Mouse (Mus musculus) embryonic fibroblast, embryonic 13.5 days (primary cell): ENCODE results near the gene N4bp2l1. TPM values are rescaled to one million over a fixed set of nuclear protein-coding genes. Genes with fewer than 3 reads are reported as not detected.

Experiments
- H3K27ac ChIP-seq: 2 replicates; pipeline ENCODE4 v1.5.1; 2012; ENCODE audit warnings: low read length, control low read depth, inconsistent platforms; ENCODE audit not compliant: insufficient read depth
- H3K4me1 ChIP-seq: 2 replicates; pipeline ENCODE4 v1.6.1; 2011; ENCODE audit warnings: low read length; ENCODE audit not compliant: control insufficient read depth, insufficient read depth
- H3K4me3 ChIP-seq: 2 replicates; pipeline ENCODE4 v1.5.1; 2011; ENCODE audit warnings: mild to moderate bottlenecking, control low read depth, low read length; ENCODE audit not compliant: insufficient read depth
- CTCF ChIP-seq: IDR thresholded peaks from 2 replicates; pipeline ENCODE4 v1.5.1; 2011; ENCODE audit warnings: mild to moderate bottlenecking, control low read depth, low read length, moderate library complexity, borderline replicate concordance; ENCODE audit not compliant: insufficient read depth
- POLR2A ChIP-seq: IDR thresholded peaks from 2 replicates; pipeline ENCODE4 v1.6.1; 2011; ENCODE audit warnings: low read depth, mild to moderate bottlenecking, control low read depth, low read length, moderate library complexity
- polyA plus RNA-seq: library from polyadenylated mRNA; stranded (reverse); fragments of >200 nt; gene quantifications from 2 replicates; pipeline ENCODE4 v1.2.4, GENCODE M21; 2011; ENCODE audit warnings: low read depth; ENCODE audit not compliant: missing spikeins, insufficient read length

Gene N4bp2l1
- polyA plus RNA-seq, 1 experiment = 0.86 TPM

- TF ChIP-seq POLR2A = no peak
- no peak for TF ChIP-seq CTCF
- no peak overlapping the region for H3K4me3 ChIP-seq
- H3K27ac ChIP-seq = no peak overlapping the region
These were observed 4.6 kb downstream of the N4bp2l1 start for GRCm38 (mm10) chr5:150592186-150592903.

GRCm38 (mm10) chr5:150589945-150590344, 7.0 kb downstream of the N4bp2l1 start:
- Histone ChIP-seq H3K4me3 (no peak overlapping the region), H3K27ac (no peak overlapping the region), H3K4me1 (no peaks in the 10 kb centered on the region)
- TF ChIP-seq POLR2A (no peak), CTCF (no peak)

More at GRCm38 (mm10) chr5:150592186-150592903, 4.6 kb downstream of the N4bp2l1 start:
- H3K4me1 ChIP-seq = no peaks in the 10 kb centered on the region

GRCm38 (mm10) chr5:150584337-150584729, 12.7 kb downstream of the N4bp2l1 start:
- no peak for TF ChIP-seq CTCF
- no peak for TF ChIP-seq POLR2A
- Histone ChIP-seq H3K27ac (no peak overlapping the region), H3K4me1 (no peaks in the 10 kb centered on the region; the same call in 1 of the 2 replicates), H3K4me3 (no peak overlapping the region)

- Histone ChIP-seq H3K4me3 (no peak overlapping the region), H3K27ac (no peak overlapping the region), H3K4me1 (peaks cover 4% of the 10 kb centered on the region)
- TF ChIP-seq CTCF (no peak), POLR2A (no peak)
These were observed 13.2 kb downstream of the N4bp2l1 start for GRCm38 (mm10) chr5:150583622-150584336.

- TF ChIP-seq CTCF = no peak
- no peak for TF ChIP-seq POLR2A
- Histone ChIP-seq H3K4me3 (no peak overlapping the region), H3K4me1 (peaks cover 6% of the 10 kb centered on the region)
These were observed 13.8 kb downstream of the N4bp2l1 start for GRCm38 (mm10) chr5:150583181-150583580.

GRCm38 (mm10) chr5:150581180-150581579, 15.8 kb downstream of the N4bp2l1 start:
- Histone ChIP-seq H3K4me3 (no peak overlapping the region), H3K27ac (no peak overlapping the region), H3K4me1 (peaks cover 6% of the 10 kb centered on the region)
- no peak for TF ChIP-seq POLR2A

More at GRCm38 (mm10) chr5:150583181-150583580, 13.8 kb downstream of the N4bp2l1 start:
- H3K27ac ChIP-seq = no peak overlapping the region

GRCm38 (mm10) chr5:150578613-150579171, 18.3 kb downstream of the N4bp2l1 start:
- H3K4me3 ChIP-seq = no peak overlapping the region
- no peak for TF ChIP-seq POLR2A
- no peak for TF ChIP-seq CTCF
- no peak overlapping the region for H3K27ac ChIP-seq
- peaks cover 6% of the 10 kb centered on the region for H3K4me1 ChIP-seq

GRCm38 (mm10) chr5:150576832-150577231, 20.2 kb downstream of the N4bp2l1 start:
- H3K4me3 ChIP-seq = no peak overlapping the region
- H3K27ac ChIP-seq = no peak overlapping the region
- no peak for TF ChIP-seq POLR2A
- TF ChIP-seq CTCF = no peak
- H3K4me1 ChIP-seq = peaks cover 6% of the 10 kb centered on the region

GRCm38 (mm10) chr5:150574885-150575284, 22.1 kb downstream of the N4bp2l1 start:
- Histone ChIP-seq H3K27ac (no peak overlapping the region), H3K4me3 (no peak overlapping the region), H3K4me1 (peaks cover 6% of the 10 kb centered on the region)
- TF ChIP-seq CTCF = no peak
- no peak for TF ChIP-seq POLR2A

- Histone ChIP-seq H3K27ac (no peak overlapping the region), H3K4me3 (no peak overlapping the region)
- no peak for TF ChIP-seq CTCF
- no peak for TF ChIP-seq POLR2A
These were observed 22.6 kb downstream of the N4bp2l1 start for GRCm38 (mm10) chr5:150574403-150574802.

More at GRCm38 (mm10) chr5:150574403-150574802, 22.6 kb downstream of the N4bp2l1 start:
- H3K4me1 ChIP-seq = peaks cover 6% of the 10 kb centered on the region
